Mouse (Mus musculus) thymus, adult 18-20 months (tissue): ENCODE data around the gene Klhl7.
A peak's percentile ranks its signal among the peaks of the same experiment; 100 is the strongest.
"Not testable (repeated sequence)": the region's sequence is repeated elsewhere in the genome, so short reads cannot be mapped to it uniquely, and the experiment has no call there.

Experiments
- DNase-seq, 2 experiments: peaks; one replicate each; pipeline ENCODE4 v3.0.0; 2022; ENCODE audit warnings: mixed read lengths in 2 of 2

The Klhl7 gene

GRCm38 (mm10) chr5:24095881-24096280, 4.5 kb upstream of the Klhl7 start:
- DNase-seq = no peak

GRCm38 (mm10) chr5:24100810-24101311, 456 bp downstream of the Klhl7 start:
- peak; percentile 21 to 32 for DNase-seq

GRCm38 (mm10) chr5:24101446-24102140, 1.2 kb downstream of the Klhl7 start:
- no peak for DNase-seq

GRCm38 (mm10) chr5:24103235-24103634, 2.8 kb downstream of the Klhl7 start:
- not testable (repeated sequence) for DNase-seq

GRCm38 (mm10) chr5:24103841-24104240, 3.4 kb downstream of the Klhl7 start:
- DNase-seq = no peak

GRCm38 (mm10) chr5:24107071-24107739, 6.8 kb downstream of the Klhl7 start:
- DNase-seq = no peak

GRCm38 (mm10) chr5:24107740-24108098, 7.3 kb downstream of the Klhl7 start:
- DNase-seq = no peak

- DNase-seq = no peak
Observed at GRCm38 (mm10) chr5:24110068-24110467, 9.7 kb downstream of the Klhl7 start.

GRCm38 (mm10) chr5:24112116-24112903, 11.9 kb downstream of the Klhl7 start:
- no peak for DNase-seq

- DNase-seq = no peak
Observed at GRCm38 (mm10) chr5:24122221-24122620, 21.8 kb downstream of the Klhl7 start.

- DNase-seq = no peak
Observed at GRCm38 (mm10) chr5:24124175-24124574, 23.8 kb downstream of the Klhl7 start.

GRCm38 (mm10) chr5:24124579-24125276, 24.3 kb downstream of the Klhl7 start:
- no peak for DNase-seq

- DNase-seq = no peak
Observed at GRCm38 (mm10) chr5:24125910-24126636, 25.7 kb downstream of the Klhl7 start.

GRCm38 (mm10) chr5:24126967-24127366, 26.6 kb downstream of the Klhl7 start:
- DNase-seq = no peak

GRCm38 (mm10) chr5:24146964-24147363, 46.6 kb downstream of the Klhl7 start:
- no peak for DNase-seq

- no peak for DNase-seq
Observed at GRCm38 (mm10) chr5:24152199-24152598, 51.8 kb downstream of the Klhl7 start.

GRCm38 (mm10) chr5:24156774-24157173, 56.4 kb downstream of the Klhl7 start:
- DNase-seq = no peak

- peak; percentile 81 to 83 for DNase-seq
Observed at GRCm38 (mm10) chr5:24164789-24165445, 64.5 kb downstream of the Klhl7 start, which contains the start of gene Nupl2. Gene Nupl2 (plus strand): TSS chr5:24164963.

- DNase-seq = no peak
Observed at GRCm38 (mm10) chr5:24167263-24167662, 66.9 kb downstream of the Klhl7 start.

GRCm38 (mm10) chr5:24169881-24170280, 69.5 kb downstream of the Klhl7 start:
- no peak for DNase-seq

- DNase-seq = no peak
Observed at GRCm38 (mm10) chr5:24172092-24172491, 71.7 kb downstream of the Klhl7 start.
